Mouse (Mus musculus) spleen, embryonic (tissue): Measurements from ENCODE around the gene Ros1.

Source experiments
- CTCF ChIA-PET: fragments of 350-600 bp; sonication (Branson Sonifier 250); formaldehyde crosslinking; loops from one replicate; lab custom pipeline; 2022; lab: Charles Lee

Ros1 gene

GRCm38 (mm10) chr10:52022413-52023212, 172.4 kb downstream of the Ros1 start, which contains the start of gene Vgll2:
TSS of gene Vgll2 (plus strand) at chr10:52022502.
- CTCF ChIA-PET, result no interaction called here

- CTCF ChIA-PET, result no interaction called here
These were observed 173.2 kb downstream of the Ros1 start for GRCm38 (mm10) chr10:52021736-52022394.

- CTCF ChIA-PET, result no interaction called here
These were observed 173.8 kb downstream of the Ros1 start for GRCm38 (mm10) chr10:52021231-52021630.

- CTCF ChIA-PET, result no interaction called here
These were observed 176.6 kb downstream of the Ros1 start for GRCm38 (mm10) chr10:52018471-52018870.
